Mouse (Mus musculus) lung, postnatal 0 days (tissue): ENCODE data around the gene Cdk15. TPM values are rescaled to one million over a fixed set of nuclear protein-coding genes. Genes with fewer than 3 reads are reported as not detected.

Experiments
- ATAC-seq: fragments of 200-750 bp; cut with Nextera tagmentation; 2 replicates; pipeline ENCODE4 v1.8.0; 2017; ENCODE audit warnings: moderate library complexity
- DNase-seq: peaks from one replicate; pipeline ENCODE4 v3.0.0-alpha.2; 2016; ENCODE audit warnings: low spot score
- H3K27ac ChIP-seq: fragments of 300-500 bp; sonication (generic); 2 replicates; pipeline ENCODE4 v1.5.1; 2014; ENCODE audit warnings: antibody characterized with exemption, mild to moderate bottlenecking, low read length, mixed read lengths
- H3K27me3 ChIP-seq: fragments of 300-500 bp; sonication (generic); replicated peaks from 2 replicates; pipeline ENCODE4 v1.6.1; 2014; ENCODE audit warnings: low read length, mixed read lengths; ENCODE audit not compliant: insufficient read depth
- H3K36me3 ChIP-seq: fragments of 300-500 bp; sonication (generic); 2 replicates; pipeline ENCODE4 v1.6.1; 2014; ENCODE audit warnings: low read length, mixed read lengths; ENCODE audit not compliant: insufficient read depth
- H3K4me1 ChIP-seq: fragments of 300-500 bp; sonication (generic); 2 replicates; pipeline ENCODE4 v1.6.1; 2014; ENCODE audit warnings: antibody characterized with exemption, low read depth, low read length, mixed read lengths; ENCODE audit not compliant: insufficient read depth
- H3K4me2 ChIP-seq: fragments of 300-500 bp; sonication (generic); replicated peaks from 2 replicates; pipeline ENCODE4 v1.6.1; 2014; ENCODE audit warnings: low read depth, mild to moderate bottlenecking, low read length, moderate library complexity, mixed read lengths
- H3K4me3 ChIP-seq: fragments of 300-500 bp; sonication (generic); 2 replicates; pipeline ENCODE4 v1.5.1; 2014; ENCODE audit warnings: low read depth, low read length
- H3K9ac ChIP-seq: fragments of 300-500 bp; sonication (generic); replicated peaks from 2 replicates; pipeline ENCODE4 v1.6.1; 2014; ENCODE audit warnings: low read depth, mild to moderate bottlenecking
- H3K9me3 ChIP-seq: fragments of 300-500 bp; sonication (generic); 2 replicates; pipeline ENCODE4 v1.6.1; 2016; ENCODE audit warnings: low read length, mixed read lengths
- CTCF ChIP-seq: IDR thresholded peaks from 2 replicates; pipeline ENCODE4 v1.5.1; 2016; ENCODE audit warnings: antibody characterized with exemption, mild to moderate bottlenecking
- EP300 ChIP-seq: IDR thresholded peaks from 2 replicates; pipeline ENCODE4 v1.6.1; 2016; ENCODE audit warnings: antibody characterized with exemption, mild to moderate bottlenecking, control low read depth
- WGBS: fragments of 180-500 bp; shearing (Covaris S2); extraction: QIAGEN DNeasy Blood & Tissue Kit; methylation state at CpG from one replicate; pipeline ENCODE4 v1.1.7; 2014; 5-methylcytosine and 5-hydroxymethylcytosine counted together
- polyA plus RNA-seq: library from polyadenylated mRNA; unstranded; fragments of >200 nt; fragmentation: Nextera tagmentation; extraction: Ambion mirVana; gene quantifications from 2 replicates; pipeline ENCODE4 v1.2.1, GENCODE M21; 2015

Cdk15 gene
- polyA plus RNA-seq, 1 experiment from 2014 or later: 0.13 TPM

GRCm38 (mm10) chr1:59391736-59392135, 135.0 kb downstream of the Cdk15 start:
- no peak overlapping the region for H3K4me2 ChIP-seq

GRCm38 (mm10) chr1:59394072-59394471, 137.4 kb downstream of the Cdk15 start:
- no peak overlapping the region for H3K27ac ChIP-seq
- DNase-seq: no peak
- H3K9me3 ChIP-seq: no peaks in the 10 kb centered on the region
- no peak overlapping the region for H3K9ac ChIP-seq
- H3K36me3 ChIP-seq: no peaks in the 10 kb centered on the region
- ATAC-seq: no peak
- H3K4me1 ChIP-seq: no peaks in the 10 kb centered on the region
- no peak for TF ChIP-seq CTCF
- TF ChIP-seq EP300: no peak
- WGBS: 71% methylated on average over 4 of the region's 4 CpGs
- H3K4me2 ChIP-seq: no peak overlapping the region
- H3K27me3 ChIP-seq: no peaks in the 10 kb centered on the region
- H3K4me3 ChIP-seq: no peak overlapping the region

More at GRCm38 (mm10) chr1:59391736-59392135, 135.0 kb downstream of the Cdk15 start:
- no peaks in the 10 kb centered on the region for H3K36me3 ChIP-seq
- H3K9ac ChIP-seq: no peak overlapping the region
- DNase-seq (peak; percentile 81), ATAC-seq (peak; percentile 67; the same call in 1 of the 2 replicates)
- no peak overlapping the region for H3K4me3 ChIP-seq
- 54% methylated on average over 3 of the region's 3 CpGs for WGBS
- TF ChIP-seq EP300 (no peak), CTCF (no peak)
- H3K27ac ChIP-seq: no peak overlapping the region
- no peaks in the 10 kb centered on the region for H3K4me1 ChIP-seq
- no peaks in the 10 kb centered on the region for H3K27me3 ChIP-seq
- H3K9me3 ChIP-seq: no peaks in the 10 kb centered on the region

- Histone ChIP-seq H3K9me3 (no peaks in the 10 kb centered on the region), H3K4me2 (no peak overlapping the region), H3K9ac (no peak overlapping the region), H3K4me3 (no peak overlapping the region), H3K4me1 (no peaks in the 10 kb centered on the region), H3K36me3 (no peaks in the 10 kb centered on the region), H3K27ac (no peak overlapping the region), H3K27me3 (no peaks in the 10 kb centered on the region)
- DNase-seq (no peak), ATAC-seq (no peak)
- WGBS: 58% methylated on average over 6 of the region's 6 CpGs
- TF ChIP-seq EP300 (no peak), CTCF (no peak)
These were observed 137.9 kb downstream of the Cdk15 start for GRCm38 (mm10) chr1:59394616-59395015.

GRCm38 (mm10) chr1:59395992-59396391, 139.3 kb downstream of the Cdk15 start:
- Histone ChIP-seq H3K4me2 (no peak overlapping the region), H3K27me3 (no peaks in the 10 kb centered on the region), H3K9ac (no peak overlapping the region), H3K36me3 (no peaks in the 10 kb centered on the region), H3K4me1 (no peaks in the 10 kb centered on the region), H3K27ac (no peak overlapping the region), H3K4me3 (no peak overlapping the region), H3K9me3 (no peaks in the 10 kb centered on the region)
- WGBS: 63% methylated on average over 2 of the region's 2 CpGs
- TF ChIP-seq CTCF (no peak), EP300 (no peak)
- DNase-seq (no peak), ATAC-seq (no peak)

GRCm38 (mm10) chr1:59399554-59400325, 143.0 kb downstream of the Cdk15 start:
- 34% methylated on average over 2 of the region's 2 CpGs for WGBS
- no peaks in the 10 kb centered on the region for H3K4me1 ChIP-seq
- no peak overlapping the region for H3K27ac ChIP-seq
- H3K27me3 ChIP-seq: no peaks in the 10 kb centered on the region
- no peak overlapping the region for H3K4me2 ChIP-seq
- TF ChIP-seq CTCF (no peak), EP300 (no peak)
- H3K9me3 ChIP-seq: no peaks in the 10 kb centered on the region
- H3K9ac ChIP-seq: no peak overlapping the region
- DNase-seq: no peak
- no peaks in the 10 kb centered on the region for H3K36me3 ChIP-seq
- no peak overlapping the region for H3K4me3 ChIP-seq
- no peak for ATAC-seq

- 43% methylated on average over 4 of the region's 4 CpGs for WGBS
- DNase-seq: peak; percentile 73
- Histone ChIP-seq H3K27me3 (no peaks in the 10 kb centered on the region), H3K9me3 (no peaks in the 10 kb centered on the region), H3K4me2 (no peak overlapping the region), H3K27ac (no peak overlapping the region), H3K9ac (no peak overlapping the region), H3K4me3 (no peak overlapping the region), H3K36me3 (no peaks in the 10 kb centered on the region), H3K4me1 (no peaks in the 10 kb centered on the region)
- ATAC-seq: peak; percentile 88
- TF ChIP-seq EP300 (no peak), CTCF (no peak)
These were observed 144.5 kb downstream of the Cdk15 start for GRCm38 (mm10) chr1:59401253-59401652.

Other genes starting within 250 kb of the Cdk15 start
- not detected in 2 replicates for gene C2cd6, start 162.0 kb upstream of the Cdk15 start, polyA plus RNA-seq
- gene Tmem237, start 136.5 kb upstream of the Cdk15 start, polyA plus RNA-seq: 27.4 and 30.1 TPM in 2 replicates
- 0.23 and 0.27 TPM in 2 replicates for gene Mpp4, start 93.5 kb upstream of the Cdk15 start, polyA plus RNA-seq
- gene Als2, start 19.7 kb upstream of the Cdk15 start, polyA plus RNA-seq: 3.4 and 4.0 TPM in 2 replicates
- 7.1 and 9.6 TPM in 2 replicates for gene Fzd7, start 225.5 kb downstream of the Cdk15 start, polyA plus RNA-seq